Mouse (Mus musculus): ENCODE measurements around the gene Utp4.

Utp4 gene

DNA sequence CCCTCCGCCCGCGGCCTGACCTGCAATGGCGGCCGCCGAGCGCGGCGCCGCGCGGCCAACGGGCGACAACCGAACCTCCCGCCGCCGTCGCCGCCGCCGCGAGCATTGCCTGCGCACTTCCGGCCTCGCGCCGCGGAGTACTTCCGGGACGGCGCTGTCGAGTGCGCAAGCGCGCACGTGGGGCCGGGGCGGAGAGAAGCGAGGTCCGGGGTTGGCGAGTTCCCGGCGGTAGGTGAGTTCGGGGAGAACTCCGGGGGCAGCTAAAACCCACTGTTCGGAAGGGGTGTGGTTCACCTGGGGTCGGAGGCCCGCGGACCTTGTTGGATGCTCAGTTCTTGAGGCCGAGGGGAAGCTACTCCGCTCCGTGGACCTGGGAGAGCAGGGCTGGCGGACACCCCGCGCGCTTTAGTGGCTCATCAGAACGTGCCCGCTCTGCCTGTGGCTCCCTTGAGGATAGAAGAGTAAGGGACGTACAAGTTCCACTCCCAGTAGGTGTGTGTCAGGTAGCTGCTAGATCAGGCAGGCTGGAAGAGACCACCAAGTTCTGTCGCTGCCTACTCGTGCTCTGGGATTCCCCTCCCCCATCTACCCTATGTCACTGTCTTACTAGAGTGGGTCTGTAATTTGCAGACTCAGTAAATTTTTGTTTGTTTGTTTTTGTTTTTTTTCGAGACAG is at the start of gene Utp4:
TSS of gene Utp4 (plus strand) at position 156 of the 676 bp plus-strand sequence.
- DNase-seq, result peak; percentile 88

DNA sequence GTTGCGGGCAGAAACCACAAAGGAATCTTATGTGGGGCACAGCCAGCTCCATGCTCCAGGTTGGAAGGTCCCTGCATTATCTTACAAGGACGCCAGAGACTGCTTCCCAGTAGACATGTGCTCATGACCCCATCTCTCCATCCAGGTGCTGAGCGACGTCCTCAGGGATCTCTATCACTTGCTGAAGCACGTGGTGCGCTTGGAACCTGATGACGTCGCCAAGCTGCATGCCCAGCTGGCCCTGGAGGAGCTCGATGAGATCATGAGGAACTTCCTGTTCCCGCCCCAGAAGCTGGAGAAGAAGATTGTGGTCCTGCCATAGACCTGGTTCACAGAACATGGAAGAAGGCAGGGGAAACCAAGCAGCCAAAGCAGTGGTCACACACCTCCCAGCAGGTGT is 43.4 kb upstream of the Utp4 start:
- no peak for DNase-seq

DNA sequence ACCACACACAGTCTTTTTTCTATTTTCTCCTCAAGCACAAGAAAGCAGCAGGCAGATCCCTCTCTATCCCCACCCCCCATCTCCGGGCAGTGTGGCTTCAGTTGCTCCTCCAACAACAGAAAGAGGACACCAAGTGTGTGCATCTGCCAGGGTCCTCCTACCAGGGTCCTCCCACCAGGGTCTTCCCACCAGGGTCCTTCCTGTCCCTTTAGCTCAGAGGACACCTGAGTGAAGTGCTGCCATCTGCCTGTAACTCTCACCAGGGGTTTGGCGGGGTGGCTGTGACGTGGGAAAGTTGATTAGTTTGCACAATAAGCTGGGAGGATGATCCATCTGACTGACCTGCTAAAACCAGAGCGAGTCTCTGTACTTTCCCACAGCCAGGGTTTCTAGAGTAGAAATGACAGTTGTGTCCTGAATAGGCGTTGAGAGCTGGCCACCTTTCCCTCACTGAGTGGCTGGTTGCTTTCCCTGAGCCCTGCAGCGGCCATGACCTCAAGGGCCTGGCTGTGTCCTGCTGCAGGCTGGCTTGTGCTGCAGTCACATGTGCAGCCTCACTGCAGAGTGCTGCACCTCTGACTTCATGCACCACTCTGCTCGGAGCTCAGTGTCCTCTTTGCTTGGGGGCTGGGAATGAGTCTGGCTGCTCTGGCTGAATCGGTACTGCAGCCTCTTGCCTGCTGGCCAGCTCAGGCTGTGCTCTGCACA is 38.7 kb upstream of the Utp4 start:
- peak; percentile 17 for DNase-seq

DNA sequence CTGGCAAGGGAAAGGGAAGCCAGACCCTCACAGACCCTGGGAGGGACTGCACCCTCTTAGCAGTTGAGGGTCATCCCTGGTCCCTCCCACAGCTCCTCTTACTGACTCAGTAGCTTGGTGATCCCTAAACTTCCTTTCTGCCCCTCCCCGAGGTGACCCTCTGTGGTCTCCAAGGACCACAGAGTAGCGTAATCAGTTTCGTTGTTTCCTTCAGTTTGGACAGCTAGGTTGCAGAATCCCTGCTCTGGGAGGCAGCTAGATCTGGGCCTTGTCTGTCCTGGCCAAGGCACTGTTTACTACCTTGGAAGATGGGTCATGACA is 38.2 kb upstream of the Utp4 start:
- DNase-seq, result no peak

DNA sequence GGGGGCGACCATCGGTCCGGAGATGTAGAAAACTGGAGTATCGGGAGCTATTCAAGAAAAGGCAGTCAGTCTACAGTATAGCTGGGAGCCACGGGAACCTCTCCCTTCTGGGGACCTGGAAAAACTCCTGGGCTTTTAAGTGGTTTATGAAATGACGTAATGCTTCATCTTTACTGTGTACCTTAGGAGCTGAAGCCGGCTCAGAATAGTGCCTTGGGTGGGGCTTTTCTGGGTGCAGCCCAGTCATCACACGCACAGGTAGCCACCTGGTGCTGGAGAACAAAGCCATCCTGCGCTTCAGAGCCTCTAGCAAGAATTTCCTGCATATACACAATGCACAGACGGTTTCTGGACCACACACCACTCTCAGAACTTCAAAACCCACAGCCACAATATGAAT is 30.6 kb upstream of the Utp4 start:
- no peak for DNase-seq

DNA sequence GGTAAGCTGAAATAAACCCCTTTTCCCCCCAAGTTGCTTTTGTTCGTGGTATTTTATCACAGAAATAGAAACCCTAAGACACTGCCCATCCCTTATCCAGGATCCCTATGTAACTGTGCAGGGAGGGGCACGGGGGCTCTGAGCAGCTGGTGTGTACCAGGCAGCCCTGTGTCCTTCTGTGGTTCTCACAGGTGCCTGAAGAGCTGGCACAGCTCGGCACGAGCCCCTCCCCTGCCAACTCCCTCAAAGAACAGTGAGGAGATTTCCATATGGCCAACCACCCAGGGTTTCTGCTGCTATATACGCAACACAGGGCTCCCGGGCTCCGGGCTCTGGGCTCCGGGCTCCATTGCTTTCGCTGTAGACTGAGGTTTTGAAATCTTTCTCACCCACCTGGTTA is 28.1 kb upstream of the Utp4 start:
- DNase-seq, result no peak

DNA sequence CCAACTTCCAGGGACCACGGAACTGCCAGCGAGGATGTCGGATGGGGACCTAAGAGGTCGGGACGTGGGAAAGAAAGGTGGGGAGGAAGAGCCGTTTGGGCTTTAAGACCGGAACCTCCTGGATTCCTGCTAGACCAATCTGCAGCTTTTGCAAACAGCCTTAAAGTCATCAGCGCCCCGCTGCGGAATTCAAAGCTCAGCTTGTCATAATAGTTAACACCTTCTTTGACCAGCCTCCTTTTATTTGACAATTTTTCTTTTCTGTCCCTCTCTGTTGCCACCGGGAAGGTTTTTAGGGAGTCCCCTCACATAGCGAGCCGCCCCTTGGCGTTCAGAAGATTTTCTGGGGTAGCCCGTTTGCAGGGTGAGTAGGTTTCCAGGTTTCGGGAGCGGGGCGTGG is 23.4 kb upstream of the Utp4 start, which contains the start of gene Has3:
TSS of gene Has3 (plus strand) at position 192 of the 400 bp plus-strand sequence.
- peak; percentile 29 for DNase-seq

DNA sequence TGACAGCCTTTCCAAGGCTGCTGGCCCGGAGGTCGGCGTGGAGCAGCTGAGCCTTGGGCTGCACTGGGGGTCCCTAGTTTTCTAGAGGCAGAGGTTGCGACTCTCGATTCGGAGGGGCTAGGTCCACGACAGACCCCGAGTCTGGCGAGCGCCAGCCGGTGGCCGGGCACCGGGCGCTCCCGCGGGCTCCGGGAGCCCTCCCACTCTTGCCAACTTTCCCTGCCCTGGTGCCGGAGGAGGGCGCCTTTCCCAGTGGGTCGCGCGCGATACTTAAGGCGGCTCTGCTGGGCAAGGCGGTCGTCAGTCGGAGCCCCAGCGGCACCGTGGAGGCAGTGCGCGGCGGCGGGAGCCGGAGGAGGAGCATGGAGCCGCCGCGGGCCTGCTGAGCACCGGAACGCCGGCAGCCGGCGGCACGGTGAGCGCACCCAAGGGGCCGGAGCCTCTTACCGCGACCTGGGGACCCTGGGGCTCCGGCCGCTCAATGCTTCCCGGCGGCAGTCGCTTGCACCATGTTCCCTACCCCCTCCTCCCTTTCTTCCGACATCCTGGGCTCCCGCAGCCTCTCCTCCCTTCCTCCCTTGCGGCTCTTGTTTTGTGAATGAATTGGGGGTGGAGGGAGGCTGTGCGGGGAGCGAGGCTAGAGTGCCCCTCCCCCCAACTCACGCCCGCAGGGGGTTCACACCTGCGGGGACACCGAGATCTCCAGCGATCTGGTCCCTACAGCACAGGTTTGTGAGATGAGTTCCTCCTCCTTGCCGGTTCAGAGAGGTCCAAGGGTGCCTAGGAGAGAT is 22.7 kb upstream of the Utp4 start:
- peak; percentile 70 for DNase-seq

DNA sequence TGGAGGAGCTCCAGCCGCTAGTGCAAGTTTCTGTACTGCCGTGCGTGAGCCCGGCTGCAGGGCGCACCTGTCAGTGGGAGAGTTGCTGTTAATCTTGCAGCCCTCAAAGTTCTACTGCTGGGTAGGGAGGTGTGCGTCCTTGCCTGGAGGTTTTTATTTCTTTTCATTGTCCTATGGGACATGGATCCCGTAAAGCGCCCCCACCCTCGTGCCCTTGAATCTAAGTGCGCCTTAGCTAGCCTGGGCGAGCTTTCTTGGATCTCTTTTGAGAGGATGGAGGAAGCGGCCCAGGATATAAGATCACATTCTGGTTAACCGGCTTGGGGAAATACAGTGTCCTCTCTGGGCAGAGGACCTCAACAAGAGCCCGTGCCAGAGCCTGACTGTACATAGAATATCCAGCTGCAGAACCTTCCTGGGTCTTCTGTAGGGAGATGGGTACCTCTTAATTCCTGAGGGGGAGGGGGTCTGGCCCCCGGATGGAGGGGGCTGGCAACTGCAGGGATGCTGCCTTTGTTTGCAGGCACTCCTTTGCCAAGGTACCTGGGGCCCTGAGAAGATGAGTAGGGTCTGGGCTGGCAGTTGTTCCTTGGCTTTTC is 22.0 kb upstream of the Utp4 start:
- DNase-seq, result no peak

DNA sequence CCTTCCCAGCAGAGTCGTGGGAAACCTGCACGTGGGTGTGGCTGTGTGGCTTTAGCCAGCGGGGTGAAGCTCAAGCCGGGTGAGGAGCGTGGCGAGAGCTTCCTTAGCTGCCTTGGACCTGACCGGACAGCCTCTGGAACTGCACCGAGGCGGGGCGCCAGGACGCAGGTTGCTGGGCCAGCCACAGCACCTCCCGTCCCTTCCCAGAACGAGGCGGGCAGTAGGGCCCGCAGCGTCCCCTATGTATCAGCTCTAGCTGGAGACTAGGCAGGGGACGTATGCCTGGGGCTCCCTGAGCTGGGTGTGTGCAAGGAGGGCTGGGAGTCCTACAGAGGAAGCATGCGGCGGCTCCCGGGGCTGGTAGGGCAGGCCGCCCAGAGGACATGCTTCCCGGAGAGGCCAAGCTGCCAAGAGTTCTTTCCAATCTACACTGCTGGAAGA is 21.5 kb upstream of the Utp4 start:
- peak; percentile 69 for DNase-seq

DNA sequence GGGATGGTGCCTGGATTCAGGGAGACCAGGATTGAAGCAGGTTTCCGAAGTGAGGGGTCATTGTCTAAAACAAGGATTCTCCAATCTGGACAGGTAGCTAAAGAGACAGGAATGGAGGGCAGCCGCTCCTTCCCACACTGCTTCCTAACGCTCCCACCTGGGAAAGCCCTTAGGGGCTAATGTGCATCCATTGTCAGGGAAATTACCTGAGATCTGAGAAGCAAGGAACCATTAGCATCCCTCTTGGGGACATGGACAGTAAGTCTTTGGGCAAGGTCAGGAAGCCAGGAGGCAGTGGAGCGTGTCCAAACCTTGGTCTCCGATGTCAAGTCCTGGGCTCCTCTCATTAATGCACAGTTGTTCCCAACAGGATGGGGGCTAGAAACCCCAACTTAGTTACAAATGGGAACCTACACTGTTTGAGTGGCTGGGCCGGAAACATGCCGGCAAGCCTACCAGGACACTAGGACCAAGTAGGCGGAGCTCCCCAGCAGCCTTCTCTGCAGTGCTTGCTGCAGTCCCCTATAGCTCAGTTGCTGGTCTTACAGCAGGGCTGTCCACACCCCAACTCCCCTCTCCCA is 20.9 kb upstream of the Utp4 start:
- DNase-seq, result peak; percentile 30

DNA sequence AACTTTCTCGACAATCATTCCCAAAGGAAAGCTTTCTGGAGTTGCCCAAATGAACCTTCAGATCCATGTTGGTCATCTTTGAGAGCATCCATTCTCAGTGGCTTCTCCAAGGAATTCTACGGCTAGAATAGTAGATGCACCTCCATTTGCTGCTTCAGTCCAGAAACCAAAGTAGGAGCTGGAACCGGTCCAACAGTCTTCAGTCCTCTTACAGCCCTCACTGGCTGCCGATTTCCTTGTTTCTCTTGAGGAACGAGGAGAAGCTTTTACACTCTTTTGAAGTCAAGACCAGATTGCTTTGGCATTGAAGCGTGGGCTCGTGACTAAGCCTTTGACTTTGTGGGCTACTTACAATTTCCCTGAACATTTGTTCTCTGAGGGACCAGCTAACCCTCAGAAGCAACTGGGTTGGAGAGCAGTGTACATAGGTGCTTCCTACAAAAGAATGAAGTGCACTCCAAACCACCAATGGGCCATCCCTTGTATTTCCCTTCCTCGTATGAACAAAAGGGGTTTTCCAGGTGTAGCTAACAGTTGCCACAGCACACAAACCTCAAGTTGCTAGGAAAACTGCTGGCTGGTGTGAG is 13.2 kb upstream of the Utp4 start:
- DNase-seq, result no peak

DNA sequence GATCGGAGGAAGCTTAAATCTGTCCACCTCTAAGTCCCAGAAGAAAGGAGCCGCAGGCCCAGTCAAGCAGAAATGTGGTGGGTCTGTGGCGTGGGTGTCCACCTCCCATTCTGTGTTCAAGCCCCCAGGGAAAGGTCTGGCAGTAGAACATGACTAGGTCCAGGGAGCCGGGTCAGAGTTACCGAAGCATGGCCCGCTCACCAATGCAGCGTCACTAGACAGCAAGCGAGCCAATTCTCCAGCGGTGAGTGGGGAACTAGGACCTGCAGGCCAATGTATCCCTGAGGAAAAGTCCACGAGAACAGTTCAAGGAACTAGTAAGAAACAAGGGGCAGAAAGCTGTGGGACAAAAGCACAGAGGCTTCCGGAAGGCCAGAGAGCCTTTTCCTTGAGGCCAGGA is 9.3 kb upstream of the Utp4 start:
- peak; percentile 41 for DNase-seq

DNA sequence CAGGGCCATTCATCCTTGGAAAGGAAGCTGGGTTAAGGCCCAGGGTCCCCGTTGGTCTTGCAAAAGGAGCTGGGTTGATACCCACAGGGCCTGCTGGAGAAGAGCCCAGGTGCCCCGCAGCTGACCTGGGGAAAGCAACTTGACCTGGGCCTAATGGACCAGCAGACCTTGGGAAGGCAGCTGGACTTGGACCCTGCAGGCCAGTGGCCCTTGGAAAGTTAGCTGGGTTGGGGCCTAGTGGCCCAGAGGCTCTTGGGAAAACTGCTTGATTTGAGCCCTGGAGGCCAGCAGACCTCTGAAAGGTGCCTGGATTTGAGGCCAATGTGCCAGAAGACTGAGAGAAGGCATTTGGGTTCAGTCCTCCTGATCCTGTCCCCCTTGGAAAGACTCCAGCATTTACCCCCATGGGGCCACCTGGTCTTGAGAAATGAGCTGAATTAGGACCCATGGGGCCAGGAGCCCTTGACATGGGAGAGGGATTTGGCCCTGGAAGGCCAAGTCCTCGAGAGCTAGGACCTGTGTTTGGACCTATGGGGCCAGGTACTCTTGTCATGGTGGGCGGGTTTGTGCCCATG is 8.5 kb upstream of the Utp4 start:
- DNase-seq, result peak; percentile 59

DNA sequence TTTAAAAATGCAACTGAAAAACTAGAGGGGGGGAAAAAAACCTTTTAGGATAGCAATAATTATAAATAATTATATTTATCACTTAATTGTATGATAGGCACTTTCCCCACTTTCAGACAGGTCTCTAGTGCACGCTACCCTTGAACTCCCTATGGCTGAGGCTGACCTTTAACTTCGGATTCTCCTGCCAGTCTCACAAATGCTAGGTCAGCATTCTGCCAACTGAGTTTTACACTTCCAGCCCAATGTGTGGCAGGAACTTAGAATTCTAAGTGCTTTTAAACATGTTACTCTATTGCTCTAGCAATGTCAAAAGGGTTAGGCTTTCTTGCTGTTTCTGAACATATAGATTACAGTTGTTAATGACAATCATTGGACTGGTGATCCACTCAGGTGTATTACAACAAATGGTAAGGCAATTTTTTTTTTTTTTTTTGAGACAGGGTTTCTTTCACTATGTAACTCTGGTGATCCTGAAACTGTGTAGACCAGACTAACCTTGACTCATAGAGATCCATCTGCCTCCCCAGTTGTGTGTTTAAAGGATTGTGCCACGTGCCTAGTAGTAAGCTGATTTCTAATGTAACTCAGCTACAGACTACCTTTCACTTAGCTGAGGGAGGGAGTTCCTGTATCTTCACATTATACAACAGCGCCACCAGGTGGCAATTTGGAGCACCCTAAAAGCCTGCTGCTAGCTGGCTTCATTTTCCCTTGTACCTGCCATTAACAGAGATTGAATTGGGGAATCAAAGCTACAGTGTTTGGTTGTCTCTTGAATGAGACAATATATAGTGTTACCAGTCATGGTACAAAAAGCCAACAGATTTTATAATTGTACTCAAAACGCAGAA is 5.9 kb upstream of the Utp4 start:
- DNase-seq, result peak; percentile 73

DNA sequence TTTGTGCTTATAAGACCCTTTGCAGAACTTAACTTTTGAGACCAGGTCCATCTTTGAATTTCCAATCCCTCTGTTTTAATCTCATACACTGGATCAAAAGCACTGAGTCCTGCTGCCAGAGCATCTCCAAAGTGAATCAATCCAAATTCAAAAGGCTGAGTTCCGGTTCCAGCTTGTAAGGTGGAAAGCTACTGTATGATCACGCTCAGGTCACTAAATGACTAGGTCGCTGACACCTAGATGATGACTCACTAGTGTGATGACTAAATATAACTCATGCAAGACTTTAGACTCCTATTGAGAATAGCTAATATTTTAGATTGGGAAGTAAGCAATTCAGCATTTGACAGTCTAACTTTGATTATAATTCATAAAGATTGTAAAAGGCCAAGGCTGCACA is 4.6 kb upstream of the Utp4 start:
- DNase-seq, result no peak

DNA sequence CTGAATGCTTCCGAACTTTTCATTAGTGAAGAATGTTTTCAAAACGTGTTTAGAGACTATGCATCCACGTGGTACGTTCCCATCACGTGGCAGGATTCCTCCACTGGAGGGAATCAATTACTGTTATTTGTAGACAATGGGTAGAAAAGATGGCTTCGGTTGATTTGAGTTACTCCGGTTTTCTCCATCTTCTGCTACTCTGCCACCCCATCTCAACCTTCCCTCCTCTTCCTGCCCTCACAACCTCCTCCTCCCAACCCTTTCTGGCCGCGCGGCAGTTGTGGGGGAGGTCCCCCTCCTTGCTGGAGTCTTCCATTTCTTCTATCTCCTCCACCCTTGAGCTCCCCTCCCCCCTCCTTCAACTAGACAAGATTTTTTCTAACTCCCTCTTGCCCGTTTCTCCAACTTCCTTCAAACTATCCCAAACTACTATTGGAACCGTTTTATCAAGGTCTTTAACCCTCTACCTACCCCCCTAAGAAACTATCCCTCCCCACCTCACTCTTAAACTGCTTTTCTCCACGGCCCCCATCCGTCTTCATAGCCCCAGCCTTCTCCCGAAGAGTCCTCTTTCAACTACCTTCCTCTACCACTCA is 1.1 kb upstream of the Utp4 start:
- DNase-seq, result no peak

DNA sequence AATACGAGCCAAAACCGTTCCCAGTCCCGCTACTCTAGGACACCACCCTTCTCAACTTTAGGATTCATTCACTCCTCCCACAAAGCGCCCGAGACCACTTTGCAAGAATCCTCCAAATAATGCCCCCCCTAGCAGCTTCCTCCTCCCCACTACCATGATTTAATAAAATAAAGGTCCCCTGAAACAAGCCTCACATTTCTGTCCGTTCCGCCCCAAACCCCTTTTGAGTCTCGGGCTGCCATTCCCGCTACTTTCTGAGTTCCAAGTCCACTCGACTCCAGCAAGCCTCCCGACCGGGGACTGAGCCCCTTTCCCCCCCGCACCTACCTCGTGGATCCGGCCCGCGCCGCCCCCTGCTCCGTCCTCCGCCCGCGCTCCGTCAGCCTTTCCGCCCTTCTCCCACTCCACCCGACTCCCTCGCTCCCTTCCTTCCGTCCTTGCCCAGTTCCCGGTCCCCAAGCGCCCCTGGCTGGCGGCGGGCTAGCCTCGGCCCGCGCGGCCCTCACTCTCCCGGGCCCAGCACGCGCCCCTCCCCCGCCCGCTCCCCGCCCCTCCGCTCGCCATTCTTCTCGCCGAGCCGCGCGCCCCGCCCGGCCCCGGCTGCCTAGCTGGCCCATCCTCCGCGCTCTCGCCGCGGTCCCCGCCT is 507 bp upstream of the Utp4 start:
- no peak for DNase-seq

DNA sequence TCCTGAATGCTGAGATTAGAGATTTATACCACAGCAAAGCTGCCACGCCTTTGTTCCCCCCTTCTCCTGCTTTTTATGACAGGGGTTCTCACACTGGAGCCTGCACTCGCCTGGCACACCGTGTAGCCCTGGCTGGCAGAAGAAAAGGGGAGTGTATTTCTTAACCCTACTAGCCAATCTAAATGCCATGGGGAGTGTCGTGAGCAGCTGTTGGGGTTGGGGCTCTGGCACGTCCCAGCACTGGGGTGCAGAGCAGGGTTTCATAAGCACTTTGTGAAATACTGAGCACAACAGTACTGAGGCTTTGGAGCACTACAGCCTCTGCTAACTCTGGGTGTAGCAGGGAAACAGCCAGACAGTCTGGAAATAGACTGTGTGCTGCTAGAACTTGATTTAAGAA is 6.0 kb downstream of the Utp4 start:
- DNase-seq, result no peak

DNA sequence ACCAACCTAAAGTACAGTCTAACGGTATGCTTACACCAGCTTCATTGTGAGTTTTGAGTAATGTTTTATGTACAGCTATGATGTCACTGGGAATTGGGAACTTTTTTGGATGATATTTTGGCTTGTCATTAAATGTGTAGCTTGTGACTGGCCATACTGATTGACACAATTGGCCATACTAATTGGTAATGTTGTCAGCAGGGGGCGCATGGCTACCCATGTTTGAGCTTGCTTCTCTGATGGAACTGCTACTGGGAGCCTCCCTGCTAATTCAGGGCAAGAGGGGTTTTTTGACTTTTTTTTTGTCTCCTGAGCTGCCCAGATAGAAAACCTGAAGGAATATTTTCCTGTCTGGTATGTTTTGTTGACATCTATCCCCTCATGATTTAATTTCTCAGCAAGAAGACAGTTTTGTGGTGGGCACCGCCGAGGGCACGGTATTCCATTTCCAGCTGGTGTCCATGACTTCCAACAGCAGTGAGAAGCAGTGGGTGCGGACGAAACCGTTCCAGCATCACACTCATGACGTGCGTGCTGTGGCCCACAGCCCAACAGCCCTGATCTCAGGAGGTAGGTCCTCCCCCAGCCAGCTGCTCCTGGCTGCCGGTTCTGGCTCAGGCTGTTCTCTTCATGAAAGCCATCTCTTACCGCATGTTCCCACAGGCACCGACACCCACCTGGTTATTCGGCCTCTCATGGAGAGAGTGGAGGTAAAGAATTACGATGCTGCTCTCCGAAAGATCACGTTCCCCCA is 12.5 kb downstream of the Utp4 start:
- DNase-seq, result peak; percentile 73
